Mouse (Mus musculus) adrenal gland, postnatal 36 days (tissue): ENCODE results near the gene Znhit2. TPM values are rescaled to one million over a fixed set of nuclear protein-coding genes. Genes with fewer than 3 reads are reported as not detected.

Experiments
- DNase-seq, 2 experiments: peaks; one replicate each; pipeline ENCODE4 v3.0.0; 2021; ENCODE audit warnings: mixed read lengths in 1 of 2
- microRNA-seq: library from miRNA; unstranded; fragments of <30 nt; microRNA quantifications from one replicate; pipeline ENCODE4 v1.2.0, GENCODE M21; 2021
- total RNA-seq, 2 experiments: library from RNA; stranded (reverse); gene quantifications; 2 replicates each; pipeline ENCODE4 v1.2.3; 2021

The Znhit2 gene
- total RNA-seq, 2 experiments from 2014 or later, result 29.7 to 34.8 TPM

DNA sequence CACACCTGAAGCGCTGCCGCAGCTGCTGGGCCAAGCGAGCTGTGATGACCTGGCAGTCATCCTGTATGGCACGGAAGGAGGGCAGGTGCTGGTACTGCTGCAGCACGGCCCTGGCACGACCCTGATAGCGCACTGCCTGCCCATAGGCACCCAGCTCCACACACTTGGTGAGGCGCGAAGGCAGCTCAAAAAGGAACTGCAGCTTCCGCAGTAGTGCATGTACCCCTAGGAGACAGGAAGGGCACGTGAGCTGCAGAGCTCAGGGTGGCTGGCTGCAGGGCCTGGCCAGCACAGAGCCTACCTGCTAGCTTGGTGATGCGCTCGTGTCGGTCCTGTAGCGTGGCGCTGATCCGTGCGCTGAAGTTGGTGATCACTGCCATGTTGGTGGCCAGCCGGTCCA lies 10.3 kb downstream of the Znhit2 start:
- no peak for DNase-seq

- DNase-seq, result no peak
These were observed 12.9 kb downstream of the Znhit2 start for GRCm38 (mm10) chr19:6073889-6074288.

GRCm38 (mm10) chr19:6076564-6077393 lies 15.8 kb downstream of the Znhit2 start, which contains the start of gene Vps51:
TSS of gene Vps51 (minus strand) at chr19:6077231.
- DNase-seq, result peak; percentile 83 to 87

- no peak for DNase-seq
These were observed 19.0 kb downstream of the Znhit2 start, which contains the start of gene Tmem262 for GRCm38 (mm10) chr19:6079983-6080480. TSS of gene Tmem262 (plus strand) at chr19:6080033.

DNA sequence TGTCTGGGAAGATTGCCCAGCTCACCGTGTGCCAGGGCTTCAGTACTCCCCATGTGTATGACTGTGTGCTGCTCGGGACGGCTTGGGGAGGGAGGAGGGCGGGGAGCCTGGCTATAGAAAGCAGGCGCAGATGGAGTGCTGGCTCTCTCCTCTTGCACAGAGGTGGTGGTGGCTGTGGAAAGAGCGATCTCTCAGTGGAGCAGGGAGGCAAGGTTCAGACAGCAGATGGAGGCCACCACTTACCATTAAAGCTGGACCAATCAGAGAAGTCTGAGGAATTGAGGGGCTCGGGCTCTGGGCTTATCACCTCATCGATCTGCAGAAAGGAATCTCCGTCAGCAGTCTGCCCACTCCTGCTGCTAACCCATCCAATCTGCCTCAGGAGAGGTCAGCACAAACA lies 21.2 kb downstream of the Znhit2 start, which contains the start of gene Gm28374:
Gene Gm28374 (minus strand): TSS at position 101 of the 400 bp plus-strand sequence.
- DNase-seq, result no peak

DNA sequence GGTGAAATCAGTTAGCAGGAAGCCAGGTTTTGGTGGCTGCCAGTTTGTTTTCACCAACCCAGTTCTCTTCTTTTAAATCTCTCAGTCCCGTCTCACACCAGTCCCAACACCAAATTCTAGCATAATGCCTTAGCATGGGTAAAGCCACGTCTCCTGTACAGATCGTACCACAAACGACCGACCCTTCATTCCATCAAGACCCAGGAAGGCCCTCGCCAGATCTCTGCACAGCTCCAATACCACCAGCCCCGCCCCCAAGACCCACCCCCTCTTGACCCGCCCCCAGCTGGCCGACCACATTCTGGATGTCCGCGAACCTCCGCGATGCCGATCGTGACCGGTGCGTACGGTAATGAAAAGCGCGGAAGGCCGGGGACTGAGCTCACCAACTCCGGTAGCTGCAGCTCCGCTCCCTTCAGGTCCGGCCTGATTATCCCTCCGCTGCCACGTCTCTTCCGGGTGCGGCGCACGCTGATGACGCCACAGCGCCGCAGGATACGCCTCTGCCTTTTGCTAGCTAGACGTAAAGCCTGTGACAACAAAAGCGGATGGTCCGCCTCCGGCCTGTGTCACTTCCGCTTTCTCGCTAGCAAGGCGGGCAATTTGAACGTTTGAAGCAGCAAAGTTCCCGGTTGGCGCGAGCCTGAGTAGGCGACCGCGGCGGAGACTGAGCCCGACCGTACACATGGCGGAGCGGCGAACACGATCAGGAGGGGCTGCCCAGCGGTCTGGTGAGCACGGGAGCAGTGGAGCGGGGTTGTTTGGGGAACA lies 23.7 kb downstream of the Znhit2 start, which contains the start of the genes Zfpl1 and Cdca5:
Gene Zfpl1 (minus strand): TSS at position 479 of the 771 bp plus-strand sequence.
Gene Cdca5 (plus strand): TSS at position 506 of the 771 bp plus-strand sequence.
- DNase-seq, result peak; percentile 96 to 97

- peak; percentile 65 to 69 for DNase-seq
These were observed 24.5 kb downstream of the Znhit2 start for GRCm38 (mm10) chr19:6085417-6085879.

- no peak for DNase-seq
These were observed 27.8 kb downstream of the Znhit2 start for GRCm38 (mm10) chr19:6088841-6089240.

DNA sequence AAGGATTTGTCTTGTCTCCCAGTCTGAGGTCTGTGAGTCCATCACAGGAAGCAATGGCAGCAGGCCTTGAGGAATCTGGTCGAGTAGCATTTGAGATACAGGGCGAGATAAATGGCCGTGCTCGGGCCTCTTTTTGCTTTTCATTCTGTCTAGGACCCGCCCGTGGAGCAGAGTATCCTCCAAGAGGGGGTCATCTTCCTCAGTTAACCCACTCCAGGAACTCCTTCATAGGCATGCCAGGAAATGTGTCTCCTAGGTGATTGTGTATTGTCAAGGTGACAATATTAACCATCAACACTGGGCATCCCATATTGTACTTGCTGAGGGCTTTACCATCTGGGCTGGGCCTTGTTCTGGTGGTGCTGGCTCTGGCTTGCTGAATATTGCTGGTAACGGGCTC lies 33.1 kb downstream of the Znhit2 start, which contains the start of gene AC131692.1:
Gene AC131692.1 (plus strand): TSS at position 301 of the 400 bp plus-strand sequence.
- DNase-seq, result no peak

- peak in 1 of 2 experiments; percentile 44 for DNase-seq
These were observed 36.9 kb downstream of the Znhit2 start for GRCm38 (mm10) chr19:6097847-6098246.

DNA sequence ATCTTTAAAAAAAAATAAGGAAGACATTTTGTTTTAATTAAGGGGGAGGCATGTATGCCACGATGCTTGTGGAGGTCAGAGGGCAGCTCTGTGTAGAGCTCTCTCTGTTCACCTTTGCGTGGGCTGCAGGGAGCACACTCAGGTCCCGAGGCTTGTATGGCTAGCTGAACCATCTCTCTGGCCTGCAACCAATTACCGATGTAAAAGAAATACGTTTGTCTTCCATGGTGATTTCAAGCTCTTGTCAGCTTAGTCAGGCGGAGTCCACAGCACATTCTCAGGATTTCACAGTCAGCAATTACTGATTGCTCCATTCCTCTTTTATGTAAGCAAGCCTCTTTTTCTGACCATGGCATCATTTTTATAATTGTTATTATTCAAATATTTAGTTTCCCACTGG lies 40.2 kb downstream of the Znhit2 start:
- DNase-seq, result no peak

- DNase-seq, result no peak
These were observed 41.3 kb downstream of the Znhit2 start for GRCm38 (mm10) chr19:6102169-6102853.

DNA sequence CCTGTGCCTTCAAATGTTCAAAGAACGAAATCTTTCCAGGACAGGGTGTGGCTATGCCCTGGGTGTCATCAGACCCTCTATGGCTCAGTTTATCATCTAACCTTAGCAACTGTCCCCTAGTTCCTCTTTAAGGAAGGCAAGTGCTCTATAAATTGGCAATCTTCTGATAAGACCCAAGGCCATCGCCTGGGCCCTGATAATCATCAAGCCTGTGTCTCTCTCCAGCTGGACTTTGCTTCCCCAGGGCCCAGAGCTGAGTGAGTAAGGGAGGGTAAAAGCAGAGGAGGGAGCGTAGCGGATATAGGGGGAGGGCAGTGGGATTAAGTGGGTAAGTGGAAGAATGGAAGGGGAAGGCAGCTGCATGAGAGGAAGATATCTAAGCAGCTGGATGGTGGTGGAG lies 43.5 kb downstream of the Znhit2 start:
- DNase-seq, result no peak

DNA sequence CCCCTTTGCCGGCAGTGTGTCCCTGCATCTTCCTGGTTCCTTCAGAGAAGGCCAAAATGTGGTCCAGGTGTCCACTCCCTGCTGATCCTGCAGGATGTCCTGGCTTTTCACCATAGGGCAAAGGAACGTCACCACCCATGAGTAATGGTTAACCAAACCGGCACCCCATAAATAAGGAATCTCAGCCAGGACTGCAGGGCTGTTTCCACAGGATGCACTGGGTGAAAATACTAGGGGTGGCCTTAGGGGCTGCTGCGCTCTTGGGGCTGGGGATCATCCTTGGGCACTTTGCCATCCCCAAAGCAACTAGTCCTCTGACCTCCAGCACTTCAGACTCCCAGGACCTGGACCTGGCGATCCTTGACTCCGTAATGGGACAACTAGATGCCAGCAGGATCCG lies 44.6 kb downstream of the Znhit2 start, which contains the start of gene Naaladl1:
Gene Naaladl1 (plus strand): TSS at position 197 of the 400 bp plus-strand sequence.
- DNase-seq, result no peak

Small RNA genes lying within 50 kb of the gene (microRNA-seq; reads per million reads assigned to microRNA genes)
- 1.2 reads per million for gene Mir6988

Other genes starting within 250 kb of the Znhit2 start
- 10 to 100 TPM; 35.5 to 52.6 TPM for gene Frmd8, start 185.9 kb upstream of the Znhit2 start, total RNA-seq
- 10 to 100 TPM in 1 of 2 experiments, 1 to 10 TPM in 1; 9.4 to 33.2 TPM for gene Slc25a45, start 183.4 kb upstream of the Znhit2 start, total RNA-seq
- 1 to 10 TPM in 1 of 2 experiments, under 1 TPM in 1; 0.92 to 1.4 TPM for gene Tigd3, start 167.0 kb upstream of the Znhit2 start, total RNA-seq
- 100 to 1,000 TPM in 1 of 2 experiments, 10 to 100 TPM in 1; 89.6 to 120 TPM for gene Dpf2, start 148.2 kb upstream of the Znhit2 start, total RNA-seq
- gene Cdc42ep2, start 136.4 kb upstream of the Znhit2 start, total RNA-seq, result 1 to 10 TPM; 6.0 to 6.2 TPM
- gene Pola2, start 97.0 kb upstream of the Znhit2 start, total RNA-seq, result 10 to 100 TPM; 22.9 to 23.7 TPM
- not detected for gene Slc22a20, start 75.0 kb upstream of the Znhit2 start, total RNA-seq
- gene Capn1, start 45.3 kb upstream of the Znhit2 start, total RNA-seq, result 10 to 100 TPM; 27.9 to 35.6 TPM
- gene Syvn1, start 14.6 kb upstream of the Znhit2 start, total RNA-seq, result 10 to 100 TPM; 57.5 to 61.2 TPM
- gene Mrpl49, start 3.4 kb upstream of the Znhit2 start, total RNA-seq, result 10 to 100 TPM; 58.2 to 58.6 TPM
- 1,000 to 10,000 TPM; 1,081 to 1,082 TPM for gene Fau, start 3.3 kb upstream of the Znhit2 start, total RNA-seq
- 10 to 100 TPM; 22.9 to 42.0 TPM for gene Tm7sf2, start 7.2 kb downstream of the Znhit2 start, total RNA-seq
- 10 to 100 TPM; 51.9 to 59.8 TPM for gene Vps51, start 16.0 kb downstream of the Znhit2 start, total RNA-seq
- gene Tmem262, start 18.8 kb downstream of the Znhit2 start, total RNA-seq, result not detected
- under 1 TPM in 1 of 2 experiments, not detected in 1; 0.83 TPM for gene Gm28374, start 21.1 kb downstream of the Znhit2 start, total RNA-seq
- gene Zfpl1, start 23.8 kb downstream of the Znhit2 start, total RNA-seq, result 10 to 100 TPM; 34.2 to 37.4 TPM
- gene Cdca5, start 23.8 kb downstream of the Znhit2 start, total RNA-seq, result 1 to 10 TPM; 1.8 to 2.2 TPM
- gene AC131692.1, start 33.2 kb downstream of the Znhit2 start, total RNA-seq, result not detected
- gene Naaladl1, start 44.6 kb downstream of the Znhit2 start, total RNA-seq, result under 1 TPM in 1 of 2 experiments, not detected in 1; 0.10 TPM
- 10 to 100 TPM; 15.4 to 17.7 TPM for gene Sac3d1, start 57.5 kb downstream of the Znhit2 start, total RNA-seq
- gene Snx15, start 67.1 kb downstream of the Znhit2 start, total RNA-seq, result 10 to 100 TPM; 29.0 to 29.2 TPM
- gene Batf2, start 79.8 kb downstream of the Znhit2 start, total RNA-seq, result 1 to 10 TPM; 1.2 to 2.0 TPM
- 10 to 100 TPM; 80.5 to 81.7 TPM for gene Arl2, start 80.4 kb downstream of the Znhit2 start, total RNA-seq
- gene Majin, start 123.2 kb downstream of the Znhit2 start, total RNA-seq, result 1 to 10 TPM; 1.7 TPM
- 10 to 100 TPM; 25.5 to 27.9 TPM for gene Gpha2, start 165.2 kb downstream of the Znhit2 start, total RNA-seq
- 100 to 1,000 TPM in 1 of 2 experiments, 10 to 100 TPM in 1; 83.5 to 129 TPM for gene Ppp2r5b, start 174.7 kb downstream of the Znhit2 start, total RNA-seq
- 10 to 100 TPM; 30.7 to 33.3 TPM for gene Atg2a, start 180.5 kb downstream of the Znhit2 start, total RNA-seq
- gene Ehd1, start 215.5 kb downstream of the Znhit2 start, total RNA-seq, result 100 to 1,000 TPM; 119 to 188 TPM
- gene Cdc42bpg, start 245.3 kb downstream of the Znhit2 start, total RNA-seq, result 10 to 100 TPM; 22.6 to 23.5 TPM